Mouse (Mus musculus) neural tube, embryonic 10.5 days (tissue): ENCODE measurements around the gene Sp140.
"Not testable (repeated sequence)": the region's sequence is repeated elsewhere in the genome, so short reads cannot be mapped to it uniquely, and the experiment has no call there.

Experiments
- DNase-seq: peaks from one replicate; pipeline ENCODE4 v3.0.0-alpha.2; 2017; ENCODE audit warnings: low spot score; ENCODE audit errors: extremely low spot score

The Sp140 gene

GRCm38 (mm10) chr1:85638144-85638543 is 38.0 kb downstream of the Sp140 start:
- not testable (repeated sequence) for DNase-seq

- DNase-seq: not testable (repeated sequence)
Observed at GRCm38 (mm10) chr1:85649881-85650280, 49.7 kb downstream of the Sp140 start, which contains the start of gene Sp100. Sp100 (plus strand) TSS chr1:85649988.

GRCm38 (mm10) chr1:85650524-85650923 is 50.3 kb downstream of the Sp140 start:
- DNase-seq: not testable (repeated sequence)

- not testable (repeated sequence) for DNase-seq
Observed at GRCm38 (mm10) chr1:85651770-85652275, 51.6 kb downstream of the Sp140 start.

GRCm38 (mm10) chr1:85657211-85657610 is 57.0 kb downstream of the Sp140 start:
- DNase-seq: not testable (repeated sequence)

- no peak for DNase-seq
Observed at GRCm38 (mm10) chr1:85664266-85664665, 64.1 kb downstream of the Sp140 start.

- DNase-seq: no peak
Observed at GRCm38 (mm10) chr1:85680226-85680625, 80.0 kb downstream of the Sp140 start.

GRCm38 (mm10) chr1:85686666-85687065 is 86.5 kb downstream of the Sp140 start:
- no peak for DNase-seq

GRCm38 (mm10) chr1:85687346-85687745 is 87.2 kb downstream of the Sp140 start:
- DNase-seq: no peak

GRCm38 (mm10) chr1:85690544-85690943 is 90.4 kb downstream of the Sp140 start:
- no peak for DNase-seq

GRCm38 (mm10) chr1:85692281-85692680 is 92.1 kb downstream of the Sp140 start:
- DNase-seq: no peak

GRCm38 (mm10) chr1:85693280-85693679 is 93.1 kb downstream of the Sp140 start:
- DNase-seq: no peak
